Mouse (Mus musculus) liver, embryonic 12.5 days (tissue): ENCODE results near the gene Chmp6. TPM values are rescaled to one million over a fixed set of nuclear protein-coding genes. Genes with fewer than 3 reads are reported as not detected.

Experiments used
- ATAC-seq: fragments of 200-750 bp; cut with Nextera tagmentation; 2 replicates; pipeline ENCODE4 v1.8.0; 2017; ENCODE audit warnings: moderate number of reproducible peaks, mild to moderate bottlenecking, moderate library complexity
- H3K27ac ChIP-seq: fragments of 300-500 bp; sonication (generic); 2 replicates; pipeline ENCODE4 v1.5.1; 2016; ENCODE audit warnings: mild to moderate bottlenecking
- H3K27me3 ChIP-seq: fragments of 300-500 bp; sonication (generic); replicated peaks from 2 replicates; pipeline ENCODE4 v1.6.1; 2016; ENCODE audit warnings: mild to moderate bottlenecking, moderate library complexity
- H3K36me3 ChIP-seq: fragments of 300-500 bp; sonication (generic); 2 replicates; pipeline ENCODE4 v1.6.1; 2016; ENCODE audit warnings: mild to moderate bottlenecking, moderate library complexity
- H3K4me1 ChIP-seq: fragments of 300-500 bp; sonication (generic); 2 replicates; pipeline ENCODE4 v1.6.1; 2016
- H3K4me2 ChIP-seq: fragments of 300-500 bp; sonication (generic); 2 replicates; pipeline ENCODE4 v1.6.1; 2016; ENCODE audit warnings: mild to moderate bottlenecking, moderate library complexity
- H3K4me3 ChIP-seq: fragments of 300-500 bp; sonication (generic); 2 replicates; pipeline ENCODE4 v1.5.1; 2016; ENCODE audit warnings: mild to moderate bottlenecking, moderate library complexity
- H3K9ac ChIP-seq: fragments of 300-500 bp; sonication (generic); 2 replicates; pipeline ENCODE4 v1.6.1; 2016; ENCODE audit warnings: mild to moderate bottlenecking, moderate library complexity
- H3K9me3 ChIP-seq: fragments of 300-500 bp; sonication (generic); replicated peaks from 2 replicates; pipeline ENCODE4 v1.6.1; 2016; ENCODE audit warnings: mild to moderate bottlenecking, moderate library complexity
- WGBS: fragments of 180-500 bp; shearing (Covaris S2); methylation state at CpG from one replicate; pipeline ENCODE4 v1.1.7; 2016; ENCODE audit not compliant: insufficient replicate concordance; 5-methylcytosine and 5-hydroxymethylcytosine counted together
- polyA plus RNA-seq: library from polyadenylated mRNA; unstranded; fragments of >200 nt; fragmentation: Nextera tagmentation; extraction: Ambion mirVana; gene quantifications from 2 replicates; pipeline ENCODE4 v1.2.1, GENCODE M21; 2016

Chmp6 gene
- polyA plus RNA-seq, 1 experiment from 2014 or later: 48.6 TPM

GRCm38 (mm10) chr11:119912845-119913244, 396 bp upstream of the Chmp6 start:
- peaks cover 24% of the 10 kb centered on the region for H3K36me3 ChIP-seq
- H3K4me3 ChIP-seq: peak overlapping the region; percentile 92
- no peak overlapping the region for H3K27ac ChIP-seq
- no peak for ATAC-seq
- peak overlapping the region; percentile 92 for H3K4me2 ChIP-seq
- H3K27me3 ChIP-seq: peaks cover 11% of the 10 kb centered on the region; the same call in 1 of the 2 replicates
- H3K9ac ChIP-seq: peak overlapping the region; percentile 87
- peaks cover 42% of the 10 kb centered on the region for H3K4me1 ChIP-seq
- 36% methylated on average over 7 of the region's 7 CpGs for WGBS
- H3K9me3 ChIP-seq: no peaks in the 10 kb centered on the region

GRCm38 (mm10) chr11:119913935-119914314, 684 bp downstream of the Chmp6 start:
- H3K27ac ChIP-seq: peak overlapping the region; percentile 75

GRCm38 (mm10) chr11:119914381-119914780, 1.1 kb downstream of the Chmp6 start:
- peak overlapping the region; percentile 75; the same call in 1 of the 2 replicates for H3K27ac ChIP-seq
- peak overlapping the region; percentile 92 for H3K4me2 ChIP-seq
- no peaks in the 10 kb centered on the region for H3K27me3 ChIP-seq
- H3K36me3 ChIP-seq: peaks cover 39% of the 10 kb centered on the region
- WGBS: 16% methylated on average over 4 of the region's 4 CpGs
- no peaks in the 10 kb centered on the region for H3K9me3 ChIP-seq
- H3K4me1 ChIP-seq: peaks cover 42% of the 10 kb centered on the region
- H3K9ac ChIP-seq: peak overlapping the region; percentile 87
- H3K4me3 ChIP-seq: peak overlapping the region; percentile 92
- ATAC-seq: peak; percentile 13; the same call in 1 of the 2 replicates

More at GRCm38 (mm10) chr11:119913935-119914314, 684 bp downstream of the Chmp6 start:
- peak; percentile 38; the same call in 1 of the 2 replicates for ATAC-seq
- Histone ChIP-seq H3K4me2 (peak overlapping the region; percentile 92), H3K9ac (peak overlapping the region; percentile 87), H3K4me1 (peaks cover 42% of the 10 kb centered on the region), H3K4me3 (peak overlapping the region; percentile 92), H3K9me3 (no peaks in the 10 kb centered on the region), H3K27me3 (0 out of 2 replicates have a peak, but pooled peaks cover under 1% of the 10 kb centered on the region), H3K36me3 (peaks cover 34% of the 10 kb centered on the region)
- WGBS: under 1% methylated on average over 26 of the region's 26 CpGs

GRCm38 (mm10) chr11:119915666-119916065, 2.4 kb downstream of the Chmp6 start:
- Histone ChIP-seq H3K9ac (peak overlapping the region; percentile 87; the same call in 1 of the 2 replicates), H3K36me3 (peaks cover 48% of the 10 kb centered on the region), H3K4me3 (0 out of 2 replicates have a peak overlapping the region, but pooled peaks have one; percentile 92), H3K27ac (no peak overlapping the region), H3K4me2 (peak overlapping the region; percentile 92), H3K27me3 (no peaks in the 10 kb centered on the region), H3K4me1 (peaks cover 33% of the 10 kb centered on the region), H3K9me3 (no peaks in the 10 kb centered on the region)
- 79% methylated on average over 9 of the region's 9 CpGs for WGBS
- no peak for ATAC-seq

GRCm38 (mm10) chr11:119916102-119916790, 3.0 kb downstream of the Chmp6 start:
- Histone ChIP-seq H3K27ac (no peak overlapping the region), H3K4me3 (no peak overlapping the region), H3K9ac (no peak overlapping the region), H3K36me3 (peaks cover 48% of the 10 kb centered on the region), H3K4me1 (peaks cover 33% of the 10 kb centered on the region), H3K4me2 (0 out of 2 replicates have a peak overlapping the region, but pooled peaks have one; percentile 92), H3K9me3 (no peaks in the 10 kb centered on the region), H3K27me3 (no peaks in the 10 kb centered on the region)
- WGBS: 78% methylated on average over 15 of the region's 15 CpGs
- ATAC-seq: no peak

- H3K36me3 ChIP-seq: peaks cover 48% of the 10 kb centered on the region
- H3K4me3 ChIP-seq: no peak overlapping the region
- H3K9me3 ChIP-seq: no peaks in the 10 kb centered on the region
- no peak overlapping the region for H3K27ac ChIP-seq
- H3K4me1 ChIP-seq: peaks cover 33% of the 10 kb centered on the region
- no peak overlapping the region for H3K9ac ChIP-seq
- no peak overlapping the region for H3K4me2 ChIP-seq
- 82% methylated on average over 21 of the region's 21 CpGs for WGBS
- ATAC-seq: no peak
- H3K27me3 ChIP-seq: no peaks in the 10 kb centered on the region
These were observed 3.7 kb downstream of the Chmp6 start for GRCm38 (mm10) chr11:119916834-119917469.

- H3K4me2 ChIP-seq: no peak overlapping the region
- H3K4me3 ChIP-seq: no peak overlapping the region
- no peak for ATAC-seq
- H3K4me1 ChIP-seq: peaks cover 25% of the 10 kb centered on the region
- 81% methylated on average over 7 of the region's 7 CpGs for WGBS
- H3K9ac ChIP-seq: no peak overlapping the region
- peaks cover 48% of the 10 kb centered on the region for H3K36me3 ChIP-seq
- no peaks in the 10 kb centered on the region for H3K27me3 ChIP-seq
- H3K9me3 ChIP-seq: no peaks in the 10 kb centered on the region
- H3K27ac ChIP-seq: no peak overlapping the region
These were observed 5.3 kb downstream of the Chmp6 start for GRCm38 (mm10) chr11:119918521-119918920.

GRCm38 (mm10) chr11:119919432-119919831, 6.2 kb downstream of the Chmp6 start:
- Histone ChIP-seq H3K27me3 (no peaks in the 10 kb centered on the region), H3K9me3 (no peaks in the 10 kb centered on the region), H3K27ac (no peak overlapping the region), H3K4me2 (no peak overlapping the region), H3K4me1 (peaks cover 21% of the 10 kb centered on the region), H3K4me3 (no peak overlapping the region), H3K36me3 (peaks cover 48% of the 10 kb centered on the region), H3K9ac (no peak overlapping the region)
- no peak for ATAC-seq
- WGBS: 81% methylated on average over 4 of the region's 4 CpGs

- Histone ChIP-seq H3K4me1 (peaks cover 17% of the 10 kb centered on the region), H3K9me3 (no peaks in the 10 kb centered on the region), H3K4me3 (no peak overlapping the region), H3K4me2 (no peak overlapping the region), H3K36me3 (peaks cover 48% of the 10 kb centered on the region), H3K9ac (no peak overlapping the region), H3K27me3 (no peaks in the 10 kb centered on the region), H3K27ac (no peak overlapping the region)
- no peak for ATAC-seq
- 62% methylated on average over 8 of the region's 8 CpGs for WGBS
These were observed 6.7 kb downstream of the Chmp6 start for GRCm38 (mm10) chr11:119919897-119920296.

GRCm38 (mm10) chr11:119920668-119921067, 7.4 kb downstream of the Chmp6 start:
- no peak overlapping the region for H3K27ac ChIP-seq
- H3K4me2 ChIP-seq: no peak overlapping the region
- no peak overlapping the region for H3K9ac ChIP-seq
- H3K4me3 ChIP-seq: no peak overlapping the region
- WGBS: 82% methylated on average over 5 of the region's 5 CpGs
- H3K9me3 ChIP-seq: no peaks in the 10 kb centered on the region
- H3K36me3 ChIP-seq: peaks cover 46% of the 10 kb centered on the region
- no peaks in the 10 kb centered on the region for H3K27me3 ChIP-seq
- peaks cover 9% of the 10 kb centered on the region for H3K4me1 ChIP-seq
- no peak for ATAC-seq

- Histone ChIP-seq H3K9me3 (no peaks in the 10 kb centered on the region), H3K36me3 (0 out of 2 replicates have a peak, but pooled peaks cover under 1% of the 10 kb centered on the region), H3K4me2 (no peak overlapping the region), H3K9ac (no peak overlapping the region), H3K4me1 (peaks cover 5% of the 10 kb centered on the region; the same call in 1 of the 2 replicates), H3K27me3 (no peaks in the 10 kb centered on the region), H3K4me3 (no peak overlapping the region), H3K27ac (no peak overlapping the region)
- 19% methylated on average over 5 of the region's 5 CpGs for WGBS
- no peak for ATAC-seq
These were observed 11.9 kb downstream of the Chmp6 start for GRCm38 (mm10) chr11:119925176-119925575.

- peaks cover 5% of the 10 kb centered on the region; the same call in 1 of the 2 replicates for H3K4me1 ChIP-seq
- ATAC-seq: no peak
- H3K36me3 ChIP-seq: no peaks in the 10 kb centered on the region
- no peak overlapping the region for H3K27ac ChIP-seq
- H3K27me3 ChIP-seq: no peaks in the 10 kb centered on the region
- no peak overlapping the region for H3K4me2 ChIP-seq
- no peak overlapping the region for H3K4me3 ChIP-seq
- 0 out of 2 replicates have a peak, but pooled peaks cover 4% of the 10 kb centered on the region for H3K9me3 ChIP-seq
- no peak overlapping the region for H3K9ac ChIP-seq
- WGBS: 64% methylated on average over 5 of the region's 5 CpGs
These were observed 13.5 kb downstream of the Chmp6 start for GRCm38 (mm10) chr11:119926762-119927161.
